Mouse (Mus musculus): ENCODE measurements around the gene Mapk1ip1.

Mapk1ip1 gene

GRCm38 (mm10) chr7:138845544-138846391 is at the start of gene Mapk1ip1, which contains the start of gene Ppp2r2d:
Gene Mapk1ip1 (minus strand): TSS chr7:138846273.
Gene Ppp2r2d (plus strand): TSS chr7:138846079.
- DNase-seq (ENCODE audit: low read depth in 1 of 2, low spot score in 2 of 2) = peak; percentile 89 to 96

GRCm38 (mm10) chr7:138885365-138886289 is 39.6 kb upstream of the Mapk1ip1 start:
- DNase-seq (ENCODE audit: low read depth in 1 of 2, low spot score in 2 of 2) = no peak

- no peak for DNase-seq (ENCODE audit: low read depth in 1 of 2, low spot score in 2 of 2)
Measured at GRCm38 (mm10) chr7:138883724-138884123, 37.7 kb upstream of the Mapk1ip1 start.

GRCm38 (mm10) chr7:138875031-138875430 is 29.0 kb upstream of the Mapk1ip1 start:
- no peak for DNase-seq (ENCODE audit: low read depth in 1 of 2, low spot score in 2 of 2)

- DNase-seq (ENCODE audit: low read depth in 1 of 2, low spot score in 2 of 2) = no peak
Measured at GRCm38 (mm10) chr7:138872956-138873355, 26.9 kb upstream of the Mapk1ip1 start.

- DNase-seq (ENCODE audit: low read depth in 1 of 2, low spot score in 2 of 2) = no peak
Measured at GRCm38 (mm10) chr7:138868316-138868715, 22.2 kb upstream of the Mapk1ip1 start.

- DNase-seq (ENCODE audit: low read depth in 1 of 2, low spot score in 2 of 2) = no peak
Measured at GRCm38 (mm10) chr7:138867286-138867685, 21.2 kb upstream of the Mapk1ip1 start.

GRCm38 (mm10) chr7:138864776-138865175 is 18.7 kb upstream of the Mapk1ip1 start:
- no peak for DNase-seq (ENCODE audit: low read depth in 1 of 2, low spot score in 2 of 2)

- DNase-seq (ENCODE audit: low read depth in 1 of 2, low spot score in 2 of 2) = no peak
Measured at GRCm38 (mm10) chr7:138863950-138864572, 18.0 kb upstream of the Mapk1ip1 start.

- DNase-seq (ENCODE audit: low read depth in 1 of 2, low spot score in 2 of 2) = no peak
Measured at GRCm38 (mm10) chr7:138856670-138857069, 10.6 kb upstream of the Mapk1ip1 start.

GRCm38 (mm10) chr7:138854201-138854600 is 8.1 kb upstream of the Mapk1ip1 start:
- DNase-seq (ENCODE audit: low read depth in 1 of 2, low spot score in 2 of 2) = no peak

GRCm38 (mm10) chr7:138853417-138854031 is 7.5 kb upstream of the Mapk1ip1 start:
- no peak for DNase-seq (ENCODE audit: low read depth in 1 of 2, low spot score in 2 of 2)

- no peak for DNase-seq (ENCODE audit: low read depth in 1 of 2, low spot score in 2 of 2)
Measured at GRCm38 (mm10) chr7:138850083-138850482, 4.0 kb upstream of the Mapk1ip1 start.

- DNase-seq (ENCODE audit: low read depth in 1 of 2, low spot score in 2 of 2) = no peak
Measured at GRCm38 (mm10) chr7:138848028-138848920, 2.2 kb upstream of the Mapk1ip1 start.

GRCm38 (mm10) chr7:138847316-138848027 is 1.4 kb upstream of the Mapk1ip1 start:
- DNase-seq (ENCODE audit: low read depth in 1 of 2, low spot score in 2 of 2) = no peak

- no peak for DNase-seq (ENCODE audit: low read depth in 1 of 2, low spot score in 2 of 2)
Measured at GRCm38 (mm10) chr7:138846502-138846991, 474 bp upstream of the Mapk1ip1 start.

- DNase-seq (ENCODE audit: low read depth in 1 of 2, low spot score in 2 of 2) = no peak
Measured at GRCm38 (mm10) chr7:138845111-138845510, 962 bp downstream of the Mapk1ip1 start.

- DNase-seq (ENCODE audit: low read depth in 1 of 2, low spot score in 2 of 2) = no peak
Measured at GRCm38 (mm10) chr7:138843421-138843820, 2.7 kb downstream of the Mapk1ip1 start.
